In the genomic region with DNA sequence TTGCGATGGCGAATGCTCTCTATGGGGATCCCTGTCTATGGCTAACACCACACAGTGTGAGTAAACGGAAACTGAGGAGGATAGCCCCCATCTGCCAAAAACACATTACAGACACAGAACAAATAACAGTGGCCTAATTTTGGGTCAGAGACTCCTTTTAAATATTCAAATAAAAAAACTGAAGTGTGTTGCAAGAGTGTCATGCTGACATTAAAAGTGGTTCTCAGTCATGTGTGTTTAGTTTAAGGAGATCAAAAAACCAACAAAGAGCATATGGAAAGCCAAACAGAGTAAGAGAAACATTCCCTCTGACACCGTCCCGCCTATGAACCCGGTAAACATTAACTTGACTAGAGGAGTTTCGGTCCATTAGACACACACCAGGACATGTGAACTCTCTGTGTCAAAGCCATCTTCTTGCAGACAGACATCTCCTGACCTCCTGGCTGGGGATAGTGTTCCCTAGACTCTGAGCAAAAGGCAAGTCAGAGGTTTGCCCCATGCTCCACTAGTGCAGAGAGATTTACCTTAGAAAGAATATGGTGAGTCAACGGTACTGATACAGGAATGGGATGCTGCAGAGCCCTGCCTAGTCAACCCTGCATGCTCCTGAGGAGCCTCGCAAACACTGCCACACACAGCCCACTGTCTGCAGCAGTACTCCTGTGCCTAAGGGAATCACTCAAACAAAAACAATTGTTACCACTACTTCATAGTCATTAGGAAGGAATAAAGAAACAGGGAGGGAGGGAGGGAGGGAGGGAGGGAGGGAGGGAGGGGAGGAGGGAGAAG, we compare ENCODE assay signal across 14 mouse cellular contexts.
A peak's percentile ranks its signal among the peaks of the same experiment; 100 is the strongest.
DNase-seq lines count a peak whose midpoint lies in the region; ATAC-seq and TF ChIP-seq lines count a peak whose summit lies in the region.
"Had no signal": no experiment of that assay in that cellular context is flagged by ENCODE, and none has a peak within 500 bp of the region (broad histone marks: within the 10 kb centered on the region; RNA-seq: fewer than 3 reads in every experiment).

No protein-coding gene starts in this region.

- H3K9me3 ChIP-seq in intestine, embryonic 15.5 days = no peaks in the 10 kb centered on the region
- H3K9me3 ChIP-seq in intestine, postnatal 0 days (ENCODE audit: control insufficient read depth) = no peaks in the 10 kb centered on the region
- H3K9me3 ChIP-seq in kidney, embryonic 16.5 days (ENCODE audit: low read length) = no peaks in the 10 kb centered on the region
- H3K9me3 ChIP-seq in liver, embryonic 16.5 days (replicated peaks; ENCODE audit: control insufficient read depth, low read length) = no peaks in the 10 kb centered on the region
- H3K9me3 ChIP-seq: heart, embryonic 15.5 days had no signal

- no peak for TF ChIP-seq CTCF in intestine, postnatal 0 days (IDR thresholded peaks at IDR 0.05; ENCODE audit: low read depth)
- TF ChIP-seq CTCF in gastrocnemius, adult 2 months (IDR thresholded peaks at IDR 0.05) = no peak

- intact Hi-C loops in gastrocnemius, adult 2 months (cut with DNase I) = no loop called here

- H3K36me3 ChIP-seq in intestine, embryonic 15.5 days = no peaks in the 10 kb centered on the region
- H3K36me3 ChIP-seq in intestine, postnatal 0 days (ENCODE audit: control insufficient read depth, insufficient read depth) = no peaks in the 10 kb centered on the region; the same call in 1 of the 2 replicates
- no peaks in the 10 kb centered on the region for H3K36me3 ChIP-seq in kidney, embryonic 16.5 days (ENCODE audit: insufficient read depth, low read length)
- no peaks in the 10 kb centered on the region for H3K36me3 ChIP-seq in liver, embryonic 16.5 days (ENCODE audit: control insufficient read depth, insufficient read depth)
- H3K36me3 ChIP-seq: heart, embryonic 15.5 days had no signal

- no peak overlapping the region for H3K4me3 ChIP-seq in intestine, embryonic 15.5 days (replicated peaks)
- H3K4me3 ChIP-seq in intestine, postnatal 0 days (ENCODE audit: low read depth, low read length) = no peak overlapping the region
- no peak overlapping the region for H3K4me3 ChIP-seq in kidney, embryonic 16.5 days (ENCODE audit: low read length)
- no peak overlapping the region for H3K4me3 ChIP-seq in liver, embryonic 16.5 days (ENCODE audit: low read depth, low read length)
- H3K4me3 ChIP-seq in gastrocnemius, adult 2 months = no peak overlapping the region
- H3K4me3 ChIP-seq: heart, embryonic 15.5 days had no signal

- 31% methylated on average over 9 of the region's 9 CpGs for WGBS in intestine, embryonic 15.5 days
- 26% methylated on average over 9 of the region's 9 CpGs for whole genome bisulfite sequencing in intestine, postnatal 0 days
- WGBS in kidney, embryonic 16.5 days = 23% methylated on average over 9 of the region's 9 CpGs
- WGBS in liver, embryonic 16.5 days (ENCODE audit: insufficient replicate concordance) = 55% methylated on average over 9 of the region's 9 CpGs

- H3K27ac ChIP-seq in intestine, embryonic 15.5 days = 0 out of 2 replicates have a peak overlapping the region, but pooled peaks have one; percentile 17
- H3K27ac ChIP-seq in intestine, postnatal 0 days (ENCODE audit: low read depth, low read length) = no peak overlapping the region; the same call in 1 of the 2 replicates
- no peak overlapping the region for H3K27ac ChIP-seq in kidney, embryonic 16.5 days (ENCODE audit: low read length)
- H3K27ac ChIP-seq in liver, embryonic 16.5 days (ENCODE audit: low read length) = peak overlapping the region; percentile 86
- H3K27ac ChIP-seq in gastrocnemius, adult 2 months = no peak overlapping the region
- H3K27ac ChIP-seq: heart, embryonic 15.5 days; hindbrain, embryonic 14.5 days had no signal

- H3K27me3 ChIP-seq in intestine, embryonic 15.5 days (replicated peaks) = no peaks in the 10 kb centered on the region
- no peaks in the 10 kb centered on the region for H3K27me3 ChIP-seq in intestine, postnatal 0 days (replicated peaks; ENCODE audit: control insufficient read depth, insufficient read depth, low read length)
- no peaks in the 10 kb centered on the region for H3K27me3 ChIP-seq in kidney, embryonic 16.5 days (ENCODE audit: insufficient read depth, low read length)
- no peaks in the 10 kb centered on the region for H3K27me3 ChIP-seq in liver, embryonic 16.5 days (ENCODE audit: control insufficient read depth, insufficient read depth, low read depth, low read length)
- H3K27me3 ChIP-seq: heart, embryonic 15.5 days had no signal

- peak; percentile 67 for ATAC-seq in intestine, embryonic 15.5 days
- no peak for ATAC-seq in intestine, postnatal 0 days
- ATAC-seq in kidney, embryonic 16.5 days (ENCODE audit: low FRiP score, low TSS enrichment) = peak; percentile 93
- ATAC-seq in liver, embryonic 16.5 days (ENCODE audit: low read depth) = peak; percentile 74
- no peak for ATAC-seq in monocyte, adult 5-6 weeks (replicated peaks; ENCODE audit: insufficient number of reproducible peaks, low FRiP score, low TSS enrichment, poor library complexity, severe bottlenecking)

- H3K9ac ChIP-seq in intestine, embryonic 15.5 days = no peak overlapping the region
- H3K9ac ChIP-seq in intestine, postnatal 0 days (ENCODE audit: low read depth, low read length) = no peak overlapping the region
- H3K9ac ChIP-seq in kidney, embryonic 16.5 days (replicated peaks; ENCODE audit: low read length) = no peak overlapping the region
- no peak overlapping the region for H3K9ac ChIP-seq in liver, embryonic 16.5 days (ENCODE audit: low read depth, low read length)
- H3K9ac ChIP-seq: heart, embryonic 15.5 days; hindbrain, embryonic 14.5 days had no signal

- H3K4me1 ChIP-seq in intestine, embryonic 15.5 days (replicated peaks) = peaks cover 7% of the 10 kb centered on the region
- peaks cover 3% of the 10 kb centered on the region for H3K4me1 ChIP-seq in intestine, postnatal 0 days (replicated peaks; ENCODE audit: control insufficient read depth, insufficient read depth, low read length)
- H3K4me1 ChIP-seq in kidney, embryonic 16.5 days (ENCODE audit: insufficient read depth, low read length) = peaks cover 13% of the 10 kb centered on the region
- H3K4me1 ChIP-seq in liver, embryonic 16.5 days (ENCODE audit: control insufficient read depth, low read depth, low read length) = no peaks in the 10 kb centered on the region

- peak overlapping the region; percentile 22; the same call in 1 of the 2 replicates for H3K4me2 ChIP-seq in intestine, embryonic 15.5 days (replicated peaks)
- H3K4me2 ChIP-seq in intestine, postnatal 0 days (replicated peaks; ENCODE audit: low read depth) = no peak overlapping the region
- H3K4me2 ChIP-seq in kidney, embryonic 16.5 days (replicated peaks; ENCODE audit: low read depth, low read length) = no peak overlapping the region
- 0 out of 2 replicates have a peak overlapping the region, but pooled peaks have one; percentile 18 for H3K4me2 ChIP-seq in liver, embryonic 16.5 days (ENCODE audit: low read depth, low read length)
- H3K4me2 ChIP-seq: heart, embryonic 15.5 days; hindbrain, embryonic 14.5 days had no signal

- peak; percentile 82 for DNase-seq in kidney, adult 11 months
- DNase-seq in gastrocnemius, adult 2 months = no peak
- DNase-seq: cerebellum, adult 18-20 months; gastrocnemius, postnatal 25 days; left cerebral cortex, postnatal 4 days; right cerebral cortex, postnatal 25 days; thymus, postnatal 25 days had no signal

Comparison
In these comparisons a context has a peak if more than half of its experiments do, and no peak if none do; other contexts are left out.
1. ATAC-seq: peak in intestine, embryonic 15.5 days (single experiment), kidney, embryonic 16.5 days (single experiment) and liver, embryonic 16.5 days (single experiment); none in intestine, postnatal 0 days (single experiment) and monocyte, adult 5-6 weeks (single experiment).
2. H3K27ac ChIP-seq: peak in intestine, embryonic 15.5 days (single experiment) and liver, embryonic 16.5 days (single experiment); none in intestine, postnatal 0 days (single experiment), kidney, embryonic 16.5 days (single experiment) and gastrocnemius, adult 2 months (single experiment).
3. H3K4me2 ChIP-seq: peak in intestine, embryonic 15.5 days (single experiment) and liver, embryonic 16.5 days (single experiment); none in intestine, postnatal 0 days (single experiment) and kidney, embryonic 16.5 days (single experiment).